Mouse (Mus musculus) right cerebral cortex, postnatal 4 days (tissue): ENCODE data around the gene Cnot11.
"Not testable (repeated sequence)": the region's sequence is repeated elsewhere in the genome, so short reads cannot be mapped to it uniquely, and the experiment has no call there.

Source experiments
- DNase-seq: peaks from one replicate; pipeline ENCODE4 v3.0.0-alpha.2; 2022

Gene Cnot11

GRCm38 (mm10) chr1:39581215-39581614 lies 46.4 kb downstream of the Cnot11 start:
- DNase-seq, result no peak

- DNase-seq, result no peak
These were observed 48.4 kb downstream of the Cnot11 start for GRCm38 (mm10) chr1:39583173-39583572.

GRCm38 (mm10) chr1:39585416-39585815 lies 50.6 kb downstream of the Cnot11 start:
- DNase-seq, result no peak

- no peak for DNase-seq
These were observed 55.4 kb downstream of the Cnot11 start for GRCm38 (mm10) chr1:39590193-39590592.

- DNase-seq, result not testable (repeated sequence)
These were observed 56.8 kb downstream of the Cnot11 start for GRCm38 (mm10) chr1:39591557-39591956.

GRCm38 (mm10) chr1:39592090-39592489 lies 57.3 kb downstream of the Cnot11 start:
- DNase-seq, result no peak

GRCm38 (mm10) chr1:39593836-39594235 lies 59.0 kb downstream of the Cnot11 start:
- DNase-seq, result no peak
